Mouse (Mus musculus) CH12.LX (cell line): Measurements from ENCODE around the gene Atp6ap1l. TPM values are rescaled to one million over a fixed set of nuclear protein-coding genes. Genes with fewer than 3 reads are reported as not detected.

Experiments
- DNase-seq: peaks from one replicate; pipeline ENCODE4 v3.0.0-alpha.2; 2013; ENCODE audit errors: extremely low read depth
- H3K27ac ChIP-seq: 2 replicates; pipeline ENCODE4 v1.5.1; 2012; ENCODE audit warnings: low read depth, mild to moderate bottlenecking, control low read depth, moderate library complexity; ENCODE audit not compliant: insufficient read depth
- H3K27me3 ChIP-seq: replicated peaks from 2 replicates; pipeline ENCODE3; 2012; ENCODE audit warnings: inconsistent platforms
- H3K36me3 ChIP-seq, 2 experiments: replicated peaks in 1 of 2; 2 replicates each; pipeline versions ENCODE3 to v1.6.1; 2012; ENCODE audit warnings: inconsistent platforms in 1 of 2, low read length in 1 of 2, mild to moderate bottlenecking in 1 of 2, mixed read lengths in 1 of 2, moderate library complexity in 1 of 2; ENCODE audit not compliant: control insufficient read depth in 1 of 2, insufficient read depth in 1 of 2
- H3K4me1 ChIP-seq, 2 experiments: 2 replicates each; pipeline ENCODE4 v1.6.1; 2012; ENCODE audit warnings: inconsistent platforms in 1 of 2, moderate library complexity in 1 of 2; ENCODE audit not compliant: insufficient read depth in 2 of 2, control insufficient read depth in 1 of 2
- H3K4me2 ChIP-seq: 2 replicates; pipeline ENCODE4 v1.6.1; 2012; ENCODE audit warnings: low read depth, mild to moderate bottlenecking, control low read depth; ENCODE audit not compliant: poor library complexity, insufficient read depth, severe bottlenecking
- H3K4me3 ChIP-seq, 3 experiments: fragments of 150-350 bp in 1 of 3; sonication (generic) in 1 of 3; replicated peaks in 1 of 3; 2 replicates each; pipeline versions ENCODE3 to v1.5.1; 2011 to 2012; ENCODE audit warnings: low read depth in 2 of 3, low read length in 2 of 3, mild to moderate bottlenecking in 2 of 3, moderate library complexity in 2 of 3, control low read depth in 1 of 3, improper control_type of control experiment in 1 of 3, inconsistent platforms in 1 of 3, mixed read lengths in 1 of 3; ENCODE audit not compliant: poor library complexity in 1 of 3
- H3K79me2 ChIP-seq: replicated peaks from 2 replicates; pipeline ENCODE4 v1.6.1; 2012; ENCODE audit warnings: mild to moderate bottlenecking, moderate library complexity; ENCODE audit not compliant: control insufficient read depth, poor library complexity, insufficient read depth, severe bottlenecking; ENCODE audit errors: extremely low read depth
- H3K9ac ChIP-seq: 2 replicates; pipeline ENCODE4 v1.6.1; 2012; ENCODE audit warnings: low read depth, mild to moderate bottlenecking, control low read depth, moderate library complexity; ENCODE audit not compliant: insufficient read depth
- H3K9me3 ChIP-seq: replicated peaks from 2 replicates; pipeline ENCODE3; 2012; ENCODE audit warnings: low read length, inconsistent platforms, mixed read lengths
- CHD1 ChIP-seq: IDR thresholded peaks from 2 replicates; pipeline ENCODE4 v1.6.1; 2012; ENCODE audit warnings: low read depth, low read length, improper control_type of control experiment, inconsistent platforms
- CTCF ChIP-seq, 2 experiments: IDR thresholded peaks in 1 of 2; conservative IDR thresholded peaks in 1 of 2; 2 replicates each; pipeline ENCODE4 v1.5.1; 2011 to 2012; ENCODE audit warnings: low read depth in 2 of 2, low read length in 2 of 2, improper control_type of control experiment in 1 of 2, inconsistent platforms in 1 of 2, mild to moderate bottlenecking in 1 of 2, moderate library complexity in 1 of 2
- GABPA ChIP-seq: IDR thresholded peaks from 2 replicates; pipeline ENCODE4 v1.6.1; 2012; ENCODE audit warnings: low read depth, low read length, improper control_type of control experiment, inconsistent platforms; ENCODE audit not compliant: insufficient replicate concordance
- IRF4 ChIP-seq: IDR thresholded peaks from 2 replicates; pipeline ENCODE4 v1.6.1; 2014; ENCODE audit warnings: low read depth, mild to moderate bottlenecking, inconsistent platforms, low read length, improper control_type of control experiment
- JUN ChIP-seq: IDR thresholded peaks from 2 replicates; pipeline ENCODE4 v1.6.1; 2011; ENCODE audit warnings: low read depth, mild to moderate bottlenecking, low read length, improper control_type of control experiment, moderate library complexity; ENCODE audit not compliant: insufficient read depth
- JUND ChIP-seq: conservative IDR thresholded peaks from 2 replicates; pipeline ENCODE4 v1.6.1; 2011; ENCODE audit warnings: low read depth, low read length, improper control_type of control experiment
- POLR2A ChIP-seq: IDR thresholded peaks from 2 replicates; pipeline ENCODE4 v1.6.1; 2011; ENCODE audit warnings: low read depth, mild to moderate bottlenecking, improper control_type of control experiment, low read length
- RAD21 ChIP-seq: IDR thresholded peaks from 2 replicates; pipeline ENCODE4 v1.6.1; 2011; ENCODE audit warnings: low read depth, mild to moderate bottlenecking, low read length, improper control_type of control experiment, moderate library complexity
- SMC3 ChIP-seq: IDR thresholded peaks from 2 replicates; pipeline ENCODE4 v1.6.1; 2011; ENCODE audit warnings: low read depth, low read length, improper control_type of control experiment
- TBP ChIP-seq: conservative IDR thresholded peaks from 2 replicates; pipeline ENCODE4 v1.6.1; 2011; ENCODE audit warnings: low read depth, low read length, improper control_type of control experiment
- UBTF ChIP-seq: IDR thresholded peaks from 2 replicates; pipeline ENCODE4 v1.6.1; 2012; ENCODE audit warnings: low read depth, mild to moderate bottlenecking, inconsistent platforms, low read length, improper control_type of control experiment, moderate library complexity
- ZC3H11A ChIP-seq: IDR thresholded peaks from 2 replicates; pipeline ENCODE4 v1.6.1; 2012; ENCODE audit warnings: low read depth, mild to moderate bottlenecking, inconsistent platforms, low read length, improper control_type of control experiment
- ZMIZ1 ChIP-seq: IDR thresholded peaks from 2 replicates; pipeline ENCODE4 v1.6.1; 2012; ENCODE audit warnings: low read depth, mild to moderate bottlenecking, inconsistent platforms, low read length, improper control_type of control experiment
- ZNF384 ChIP-seq: IDR thresholded peaks from 2 replicates; pipeline ENCODE4 v1.6.1; 2012; ENCODE audit warnings: low read depth, low read length, improper control_type of control experiment, inconsistent platforms
- dilution Hi-C: fragments of 300-500 bp; cut with MboI; formaldehyde crosslinking; loops from 2 replicates; pipeline ENCODE4 v1.14.3; 2020; ENCODE audit warnings: low sequenced_read_pairs; ENCODE audit not compliant: extremely low pct_unique_long_range_greater_than_20kb, extremely low pct_ligation_motif_present
- in situ Hi-C: fragments of 300-500 bp; cut with MboI; formaldehyde crosslinking; loops from 3 replicates; pipeline ENCODE4 v1.14.3; 2019; ENCODE audit warnings: low sequenced_read_pairs, low pct_ligation_motif_present, low pct_unique_long_range_greater_than_20kb, mixed read lengths
- polyA plus RNA-seq: library from polyadenylated mRNA; unstranded; fragments of >175 nt; gene quantifications from 2 replicates; pipeline ENCODE4 v1.2.1, GENCODE M21; 2012; ENCODE audit warnings: low read depth; ENCODE audit not compliant: insufficient read length
- total RNA-seq, 2 experiments: library from RNA; depleted of rRNA; stranded (reverse); fragments of 300-350 nt in 1 of 2; fragments of >200 nt in 1 of 2; gene quantifications; 2 replicates each; pipeline ENCODE4 v1.2.3; 2012 to 2014

Atp6ap1l gene
- total and polyA plus RNA-seq, 3 experiments: not detected

DNA sequence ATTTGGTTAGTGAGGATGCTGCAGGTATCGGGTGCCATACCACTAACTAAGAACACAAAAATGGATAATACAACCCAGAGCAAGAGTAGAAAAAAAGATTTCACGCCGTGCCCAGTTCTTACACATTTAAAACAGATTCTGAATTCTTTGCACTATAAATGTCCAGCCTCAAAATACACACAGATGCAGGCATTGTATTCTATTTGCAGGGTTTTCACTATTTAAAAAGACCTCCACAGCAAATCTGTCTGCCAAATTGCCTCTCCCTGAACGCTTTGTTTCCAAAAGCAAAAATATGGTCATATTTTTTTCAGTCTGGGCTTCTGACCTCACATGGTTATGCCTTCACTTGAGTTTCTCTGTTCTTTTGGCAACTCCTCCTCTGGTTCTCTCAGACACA lies 10.3 kb downstream of the Atp6ap1l start:
- H3K36me3 ChIP-seq: no peaks in the 10 kb centered on the region
- H3K27ac ChIP-seq: no peak overlapping the region

GRCm38 (mm10) chr13:90890111-90890510 lies 15.0 kb downstream of the Atp6ap1l start:
- Histone ChIP-seq H3K4me1 (no peaks in the 10 kb centered on the region), H3K9ac (no peak overlapping the region), H3K27ac (no peak overlapping the region)
- TF ChIP-seq UBTF (no peak), JUN (no peak)
- TF ChIP-seq, all 38 proteins: peak for 0
- no peaks in the 10 kb centered on the region for H3K79me2 ChIP-seq
- H3K9me3 ChIP-seq: no peaks in the 10 kb centered on the region
- no peak overlapping the region for H3K4me2 ChIP-seq
- H3K4me3 ChIP-seq: no peak overlapping the region
- dilution Hi-C loops: no loop called here
- in situ Hi-C loops: no loop called here
- DNase-seq: no peak
- no peaks in the 10 kb centered on the region for H3K27me3 ChIP-seq
- H3K36me3 ChIP-seq: no peaks in the 10 kb centered on the region

More for the DNA sequence above, 10.3 kb downstream of the Atp6ap1l start:
- H3K9me3 ChIP-seq: no peaks in the 10 kb centered on the region
- no peak for TF ChIP-seq POLR2A
- TF ChIP-seq SMC3: no peak
- TF ChIP-seq GABPA: no peak
- no peak for TF ChIP-seq JUND
- TF ChIP-seq TBP: no peak
- TF ChIP-seq ZMIZ1: no peak
- no peak for TF ChIP-seq RAD21
- H3K9ac ChIP-seq: no peak overlapping the region
- H3K27me3 ChIP-seq: no peaks in the 10 kb centered on the region
- H3K4me3 ChIP-seq: no peak overlapping the region
- dilution Hi-C loops: no loop called here
- H3K79me2 ChIP-seq: no peaks in the 10 kb centered on the region
- no peaks in the 10 kb centered on the region for H3K4me1 ChIP-seq
- no peak for DNase-seq
- no peak overlapping the region for H3K4me2 ChIP-seq
- in situ Hi-C loops: no loop called here

- H3K27me3 ChIP-seq: no peaks in the 10 kb centered on the region
- dilution Hi-C loops (no loop called here), in situ Hi-C loops (no loop called here)
- no peaks in the 10 kb centered on the region for H3K79me2 ChIP-seq
- peak overlapping the region; percentile 59 for H3K4me2 ChIP-seq
- no peak overlapping the region for H3K27ac ChIP-seq
- H3K4me3 ChIP-seq: no peak overlapping the region
- peak; percentile 51 for DNase-seq
- H3K9ac ChIP-seq: no peak overlapping the region
- H3K36me3 ChIP-seq: no peaks in the 10 kb centered on the region
- TF ChIP-seq IRF4 (peak; percentile 38; the same call in 1 of the 2 replicates), CHD1 (no peak), SMC3 (peak; percentile 39), RAD21 (peak; percentile 74), CTCF (conservative IDR thresholded peaks at IDR 0.05 in 1 of 2, IDR thresholded peaks at IDR 0.05 in 1 of 2; ENCODE audit: low read depth in 2 of 2, low read length in 2 of 2) (peak; percentile 43 to 76), ZMIZ1 (no peak), ZNF384 (peak; percentile 100), ZC3H11A (no peak)
- H3K4me1 ChIP-seq: no peaks in the 10 kb centered on the region
- H3K9me3 ChIP-seq: no peaks in the 10 kb centered on the region
These were observed 18.6 kb downstream of the Atp6ap1l start for GRCm38 (mm10) chr13:90886568-90886983.
